Mouse (Mus musculus) small intestine, adult 2 months (tissue): ENCODE results near the gene Sec31a.

Experiments used
- CTCF ChIP-seq: fragments of 200-500 bp; IDR thresholded peaks from 2 replicates; pipeline ENCODE4 v1.5.1; 2012; ENCODE audit warnings: low read depth, mild to moderate bottlenecking, control low read depth, inconsistent platforms, low read length, moderate library complexity, mixed read lengths; ENCODE audit not compliant: insufficient replicate concordance, insufficient read length; ENCODE audit errors: extremely low read depth
- POLR2A ChIP-seq: fragments of 200-500 bp; IDR thresholded peaks from 2 replicates; pipeline ENCODE4 v1.6.1; 2012; ENCODE audit warnings: low read depth, mild to moderate bottlenecking, control low read depth, inconsistent platforms, low read length, moderate library complexity

- TF ChIP-seq POLR2A (no peak), CTCF (no peak)
Measured at GRCm38 (mm10) chr5:100430966-100431365, 14.9 kb upstream of the Sec31a start.
